Mouse (Mus musculus): ENCODE measurements around the gene Nol9.
A peak's percentile ranks its signal among the peaks of the same experiment; 100 is the strongest.

The Nol9 gene

GRCm38 (mm10) chr4:152038985-152039830, at the start of gene Nol9:
Gene Nol9, plus strand, starts transcription at chr4:152039321.
- peak; percentile 82 for DNase-seq (ENCODE audit: low spot score)

GRCm38 (mm10) chr4:151992091-151992490, 47.0 kb upstream of the Nol9 start:
- DNase-seq (ENCODE audit: low spot score) = no peak

GRCm38 (mm10) chr4:151993035-151993434, 46.1 kb upstream of the Nol9 start:
- DNase-seq (ENCODE audit: low spot score) = peak; percentile 60

- DNase-seq (ENCODE audit: low spot score) = peak; percentile 61
Observed at GRCm38 (mm10) chr4:151994228-151995171, 44.6 kb upstream of the Nol9 start.

GRCm38 (mm10) chr4:151995371-151996172, 43.5 kb upstream of the Nol9 start:
- peak; percentile 35 for DNase-seq (ENCODE audit: low spot score)

- peak; percentile 99 for DNase-seq (ENCODE audit: low spot score)
Observed at GRCm38 (mm10) chr4:151996173-151996950, 42.8 kb upstream of the Nol9 start, which contains the start of gene Phf13. Gene Phf13, minus strand, starts transcription at chr4:151996258.

- DNase-seq (ENCODE audit: low spot score) = no peak
Observed at GRCm38 (mm10) chr4:151996951-151997222, 42.2 kb upstream of the Nol9 start.

- no peak for DNase-seq (ENCODE audit: low spot score)
Observed at GRCm38 (mm10) chr4:151997701-151998100, 41.4 kb upstream of the Nol9 start.

GRCm38 (mm10) chr4:151999481-151999880, 39.6 kb upstream of the Nol9 start:
- DNase-seq (ENCODE audit: low spot score) = no peak

- DNase-seq (ENCODE audit: low spot score) = no peak
Observed at GRCm38 (mm10) chr4:152000906-152001305, 38.2 kb upstream of the Nol9 start.

- no peak for DNase-seq (ENCODE audit: low spot score)
Observed at GRCm38 (mm10) chr4:152001335-152001734, 37.8 kb upstream of the Nol9 start.

GRCm38 (mm10) chr4:152002063-152002462, 37.1 kb upstream of the Nol9 start:
- DNase-seq (ENCODE audit: low spot score) = no peak

- DNase-seq (ENCODE audit: low spot score) = no peak
Observed at GRCm38 (mm10) chr4:152006137-152006536, 33.0 kb upstream of the Nol9 start.

GRCm38 (mm10) chr4:152006812-152007211, 32.3 kb upstream of the Nol9 start:
- DNase-seq (ENCODE audit: low spot score) = no peak

GRCm38 (mm10) chr4:152007481-152008147, 31.5 kb upstream of the Nol9 start:
- DNase-seq (ENCODE audit: low spot score) = no peak

- no peak for DNase-seq (ENCODE audit: low spot score)
Observed at GRCm38 (mm10) chr4:152008148-152008500, 31.0 kb upstream of the Nol9 start.

GRCm38 (mm10) chr4:152008622-152009075, 30.5 kb upstream of the Nol9 start, which contains the start of gene Klhl21:
Gene Klhl21, plus strand, starts transcription at chr4:152008803.
- peak; percentile 88 for DNase-seq (ENCODE audit: low spot score)

- DNase-seq (ENCODE audit: low spot score) = peak; percentile 45
Observed at GRCm38 (mm10) chr4:152009076-152010051, 29.8 kb upstream of the Nol9 start.

- peak; percentile 58 for DNase-seq (ENCODE audit: low spot score)
Observed at GRCm38 (mm10) chr4:152010091-152010706, 28.9 kb upstream of the Nol9 start.

Data from ovary, adult 18-20 months (tissue).